Mouse (Mus musculus): ENCODE data around the gene Gm4869. TPM values are rescaled to one million over a fixed set of nuclear protein-coding genes. Genes with fewer than 3 reads are reported as not detected.

The Gm4869 gene
- polyA plus RNA-seq, 1 experiment, result 0.14 TPM

- Histone ChIP-seq H3K27ac (ENCODE audit: control insufficient read depth, insufficient read depth, low read depth, low read length) (no peak overlapping the region), H3K4me1 (ENCODE audit: control insufficient read depth, insufficient read depth, low read length) (peaks cover 6% of the 10 kb centered on the region; the same call in 1 of the 2 replicates), H3K27me3 (ENCODE audit: control insufficient read depth, insufficient read depth, low read length) (no peaks in the 10 kb centered on the region), H3K36me3 (ENCODE audit: control insufficient read depth, insufficient read depth, low read length) (no peaks in the 10 kb centered on the region), H3K4me3 (ENCODE audit: control insufficient read depth, low read depth, low read length) (no peak overlapping the region)
- peak; percentile 92 for TF ChIP-seq CTCF (IDR thresholded peaks at IDR 0.05; ENCODE audit: control insufficient read depth, insufficient read depth, insufficient replicate concordance, low read depth, low read length)
- TF ChIP-seq POLR2A (IDR thresholded peaks at IDR 0.05; ENCODE audit: control insufficient read depth, low read depth, low read length), result no peak
Measured at GRCm38 (mm10) chr5:140540106-140540505, 94.7 kb downstream of the Gm4869 start.

GRCm38 (mm10) chr5:140542811-140543575 is 97.5 kb downstream of the Gm4869 start:
- H3K36me3 ChIP-seq (ENCODE audit: control insufficient read depth, insufficient read depth, low read length), result no peaks in the 10 kb centered on the region
- H3K27ac ChIP-seq (ENCODE audit: control insufficient read depth, insufficient read depth, low read depth, low read length), result no peak overlapping the region
- no peaks in the 10 kb centered on the region for H3K27me3 ChIP-seq (ENCODE audit: control insufficient read depth, insufficient read depth, low read length)
- no peak overlapping the region for H3K4me3 ChIP-seq (ENCODE audit: control insufficient read depth, low read depth, low read length)
- H3K4me1 ChIP-seq (ENCODE audit: control insufficient read depth, insufficient read depth, low read length), result peaks cover 6% of the 10 kb centered on the region; the same call in 1 of the 2 replicates
- TF ChIP-seq POLR2A (IDR thresholded peaks at IDR 0.05; ENCODE audit: control insufficient read depth, low read depth, low read length), result no peak
- no peak for TF ChIP-seq CTCF (IDR thresholded peaks at IDR 0.05; ENCODE audit: control insufficient read depth, insufficient read depth, insufficient replicate concordance, low read depth, low read length)

Other genes with a start within 250 kb of the Gm4869 start
- 16.7 and 17.0 TPM in 2 replicates for gene Mad1l1, start 124.1 kb upstream of the Gm4869 start, polyA plus RNA-seq (2012; rRNA removed)
- 4.1 and 4.5 TPM in 2 replicates for gene Nudt1, start 124.0 kb upstream of the Gm4869 start, polyA plus RNA-seq (2012; rRNA removed)
- 1.5 and 1.7 TPM in 2 replicates for gene Mrm2, start 113.7 kb upstream of the Gm4869 start, polyA plus RNA-seq (2012; rRNA removed)
- 3.8 and 4.3 TPM in 2 replicates for gene Snx8, start 56.4 kb upstream of the Gm4869 start, polyA plus RNA-seq (2012; rRNA removed)
- 249 and 275 TPM in 2 replicates for gene Eif3b, start 26.3 kb upstream of the Gm4869 start, polyA plus RNA-seq (2012; rRNA removed)
- gene Chst12, start 59.9 kb downstream of the Gm4869 start, polyA plus RNA-seq (2012; rRNA removed), result 2.1 and 2.4 TPM in 2 replicates
- not detected in 2 replicates for gene Grifin, start 119.4 kb downstream of the Gm4869 start, polyA plus RNA-seq (2012; rRNA removed)
- gene Lfng, start 161.7 kb downstream of the Gm4869 start, polyA plus RNA-seq (2012; rRNA removed), result 1.4 TPM in 2 replicates
- gene Ttyh3, start 203.4 kb downstream of the Gm4869 start, polyA plus RNA-seq (2012; rRNA removed), result 16.2 and 18.3 TPM in 2 replicates